Mouse (Mus musculus) B cell, adult 62 days (primary cell): ENCODE results near the gene Pkig. TPM values are rescaled to one million over a fixed set of nuclear protein-coding genes. Genes with fewer than 3 reads are reported as not detected.

ENCODE experiments used
- total RNA-seq: library from RNA; stranded (reverse); gene quantifications from 4 replicates; pipeline ENCODE4 v1.2.4, GENCODE M21; 2023

Pkig gene
- total RNA-seq = 220 to 254 TPM (median 233 TPM) in 4 replicates

DNA sequence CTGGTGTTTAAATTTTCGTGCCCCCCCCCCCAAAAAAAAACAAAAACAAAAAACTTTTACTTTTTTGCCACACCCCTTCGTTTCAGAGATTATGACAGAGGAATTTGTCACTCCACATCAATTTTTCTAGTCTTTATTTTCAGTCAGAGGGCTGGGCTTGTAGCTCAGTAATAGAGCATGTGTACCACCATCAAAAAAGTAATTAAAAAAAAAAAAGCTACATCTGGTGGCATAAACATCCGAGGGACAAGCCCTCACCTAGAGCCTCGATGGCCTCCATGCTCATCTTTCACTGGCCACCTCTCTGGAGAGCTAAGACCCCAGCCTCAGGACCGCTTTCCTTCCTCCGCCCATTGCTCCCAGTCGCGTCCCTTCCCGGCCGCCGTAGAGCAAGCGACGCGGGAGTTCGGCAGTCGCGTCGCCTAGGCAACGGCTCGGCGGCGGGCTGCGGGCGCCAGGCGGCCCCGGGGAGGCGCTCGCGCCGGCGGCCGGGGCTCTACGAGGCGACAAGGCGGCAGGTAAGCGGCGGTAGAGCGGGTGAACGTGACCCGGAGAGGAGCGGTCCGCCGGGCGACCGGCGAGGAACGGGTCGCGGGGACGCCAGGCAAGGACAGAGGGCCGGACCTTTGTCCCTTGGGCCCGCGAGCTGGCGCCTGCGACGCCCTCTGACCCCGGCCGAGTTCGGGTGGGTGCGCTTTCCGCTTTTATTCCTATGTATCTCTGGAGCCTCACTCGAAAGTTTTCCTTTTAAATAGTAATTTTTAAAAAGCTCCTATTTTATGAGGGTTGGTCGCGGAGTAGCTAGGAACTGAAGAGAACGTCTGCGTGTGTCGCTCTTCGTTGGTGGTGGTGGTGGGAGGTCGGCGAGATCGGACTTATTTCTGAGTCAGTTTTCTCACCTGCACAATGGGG, at the start of gene Pkig:
Gene Pkig, plus strand, starts transcription at position 412 of the 912 bp plus-strand sequence.

GRCm38 (mm10) chr2:163644575-163645385, 13.4 kb upstream of the Pkig start, which contains the start of gene Serinc3:
Gene Serinc3 (minus strand): TSS chr2:163645131.

GRCm38 (mm10) chr2:163749647-163750611, 91.7 kb downstream of the Pkig start, which contains the start of gene Ada:
Gene Ada (minus strand): TSS chr2:163750239.

Other genes with a start within 250 kb of the Pkig start
- gene Oser1, start 233.7 kb upstream of the Pkig start, total RNA-seq = 152 to 161 TPM (median 155 TPM) in 4 replicates
- not detected in 4 replicates for gene Gdap1l1, start 219.9 kb upstream of the Pkig start, total RNA-seq
- gene Fitm2, start 185.8 kb upstream of the Pkig start, total RNA-seq = 3.3 to 4.3 TPM (median 3.7 TPM) in 4 replicates
- not detected in 4 replicates for gene R3hdml, start 166.1 kb upstream of the Pkig start, total RNA-seq
- not detected in 4 replicates for gene Hnf4a, start 151.6 kb upstream of the Pkig start, total RNA-seq
- gene Ttpal, start 56.1 kb upstream of the Pkig start, total RNA-seq = 227 to 245 TPM (median 234 TPM) in 4 replicates
- gene Serinc3, start 13.3 kb upstream of the Pkig start, total RNA-seq = 1,350 to 1,399 TPM (median 1,388 TPM) in 4 replicates
- 1.9 to 4.2 TPM (median 2.8 TPM) in 4 replicates for gene Ada, start 91.9 kb downstream of the Pkig start, total RNA-seq
- gene Ccn5, start 162.5 kb downstream of the Pkig start, total RNA-seq = not detected in 4 replicates
- gene Kcnk15, start 195.3 kb downstream of the Pkig start, total RNA-seq = not detected in 4 replicates